Mouse (Mus musculus) liver, embryonic 14.5 days (tissue): ENCODE data around the gene Snrpd3.

Experiments used
- CTCF ChIP-seq: IDR thresholded peaks from 2 replicates; pipeline ENCODE4 v1.5.1; 2016; ENCODE audit warnings: antibody characterized with exemption, low read depth, control low read depth
- EP300 ChIP-seq: IDR thresholded peaks from 2 replicates; pipeline ENCODE4 v1.6.1; 2016; ENCODE audit warnings: antibody characterized with exemption, low read depth

DNA sequence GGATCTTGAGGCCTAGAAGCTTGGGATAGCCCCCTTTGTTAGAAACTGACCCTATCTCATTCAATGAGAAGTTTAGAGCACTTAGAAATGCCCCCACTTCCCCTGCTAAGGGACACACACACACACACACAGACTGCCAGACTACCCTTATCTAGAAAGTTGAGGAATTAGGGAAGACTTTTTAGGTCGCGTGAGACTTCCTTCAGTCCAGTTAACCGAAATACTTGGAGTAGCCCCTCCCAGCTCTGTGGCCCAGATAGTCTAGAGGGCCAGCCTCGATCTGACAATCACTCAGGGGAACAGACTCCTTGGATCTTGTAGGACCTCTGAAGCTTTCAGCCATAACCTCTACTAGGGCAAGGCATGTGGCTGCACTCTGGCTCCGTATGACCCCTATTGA, 50.7 kb downstream of the Snrpd3 start:
- TF ChIP-seq CTCF (no peak), EP300 (no peak)
